Mouse (Mus musculus) megakaryocyte, adult 5-6 weeks (primary cell): Measurements from ENCODE around the gene Fzr1. TPM values are rescaled to one million over a fixed set of nuclear protein-coding genes. Genes with fewer than 3 reads are reported as not detected.
A peak's percentile ranks its signal among the peaks of the same experiment; 100 is the strongest.

Experiments used
- ATAC-seq: 2 replicates; pipeline ENCODE4 v1.8.0; 2016; ENCODE audit warnings: mild to moderate bottlenecking, inconsistent platforms; ENCODE audit not compliant: poor library complexity, severe bottlenecking
- total RNA-seq, 2 experiments: library from RNA; stranded (forward) in 1 of 2; stranded (reverse) in 1 of 2; fragments of 153-499, 151-499 nt in 1 of 2; fragments of 221-1000, 200-1000 nt in 1 of 2; gene quantifications; 2 replicates each; pipeline versions ENCODE4 v1.2.3 to v1.2.4; 2015 to 2017

Gene Fzr1
- total RNA-seq, 2 experiments from 2014 or later = 20.9 to 22.7 TPM

DNA sequence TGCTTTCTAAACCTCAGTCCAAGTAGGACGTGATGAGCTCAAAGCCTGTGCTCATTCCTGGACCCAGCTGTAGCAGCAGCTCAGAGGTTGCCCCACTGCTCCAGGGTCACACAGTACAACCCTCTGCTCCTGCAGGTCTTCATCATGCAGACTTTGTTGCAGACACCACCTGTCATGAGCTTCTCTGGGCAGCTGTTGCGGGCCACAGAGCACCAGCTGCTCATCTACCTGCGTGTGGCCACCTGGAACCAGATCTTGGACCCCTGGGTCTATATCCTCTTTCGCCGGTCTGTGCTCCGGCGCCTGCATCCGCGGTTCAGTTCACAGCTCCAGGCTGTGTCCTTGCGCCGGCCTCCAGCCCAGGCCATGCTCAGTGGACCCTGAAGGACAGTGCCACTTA, 44.0 kb downstream of the Fzr1 start:
- ATAC-seq = no peak

DNA sequence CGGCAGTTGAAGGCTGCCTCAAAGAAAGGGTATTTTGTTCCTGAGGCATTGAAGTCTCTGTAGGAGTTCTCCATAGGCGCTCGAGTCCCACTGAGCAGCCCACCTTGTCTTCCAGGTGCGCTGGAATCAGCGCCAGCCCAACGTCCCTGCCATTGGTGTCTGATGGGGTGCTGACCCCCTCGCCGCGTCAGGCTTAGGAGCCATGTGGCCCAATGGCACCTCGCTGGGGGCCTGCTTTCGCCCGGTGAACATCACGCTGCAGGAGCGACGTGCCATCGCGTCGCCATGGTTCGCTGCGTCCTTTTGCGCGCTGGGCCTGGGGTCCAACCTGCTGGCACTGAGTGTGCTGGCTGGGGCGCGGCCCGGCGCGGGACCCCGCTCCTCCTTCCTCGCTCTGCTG, 46.0 kb downstream of the Fzr1 start:
- no peak for ATAC-seq

DNA sequence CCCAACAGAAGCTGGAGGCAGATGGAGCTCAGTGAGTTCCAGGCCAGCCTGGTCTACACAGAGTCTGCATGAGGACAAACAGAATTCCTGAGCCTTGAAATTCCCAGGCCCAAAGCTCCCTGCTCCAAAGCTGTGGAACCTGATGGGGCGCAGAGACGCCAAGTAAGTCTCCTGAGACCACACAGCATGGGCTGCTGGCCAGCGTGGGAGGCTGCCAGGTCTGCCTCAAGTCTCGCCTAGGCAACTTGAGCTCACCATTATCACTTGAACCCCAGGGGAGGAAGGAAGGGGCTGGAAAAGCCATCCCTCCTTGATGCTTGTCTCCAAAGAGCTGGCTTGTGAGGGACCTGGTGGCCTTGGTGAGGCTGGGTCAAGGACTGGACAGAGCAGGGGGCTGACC, 48.3 kb downstream of the Fzr1 start:
- no peak for ATAC-seq

DNA sequence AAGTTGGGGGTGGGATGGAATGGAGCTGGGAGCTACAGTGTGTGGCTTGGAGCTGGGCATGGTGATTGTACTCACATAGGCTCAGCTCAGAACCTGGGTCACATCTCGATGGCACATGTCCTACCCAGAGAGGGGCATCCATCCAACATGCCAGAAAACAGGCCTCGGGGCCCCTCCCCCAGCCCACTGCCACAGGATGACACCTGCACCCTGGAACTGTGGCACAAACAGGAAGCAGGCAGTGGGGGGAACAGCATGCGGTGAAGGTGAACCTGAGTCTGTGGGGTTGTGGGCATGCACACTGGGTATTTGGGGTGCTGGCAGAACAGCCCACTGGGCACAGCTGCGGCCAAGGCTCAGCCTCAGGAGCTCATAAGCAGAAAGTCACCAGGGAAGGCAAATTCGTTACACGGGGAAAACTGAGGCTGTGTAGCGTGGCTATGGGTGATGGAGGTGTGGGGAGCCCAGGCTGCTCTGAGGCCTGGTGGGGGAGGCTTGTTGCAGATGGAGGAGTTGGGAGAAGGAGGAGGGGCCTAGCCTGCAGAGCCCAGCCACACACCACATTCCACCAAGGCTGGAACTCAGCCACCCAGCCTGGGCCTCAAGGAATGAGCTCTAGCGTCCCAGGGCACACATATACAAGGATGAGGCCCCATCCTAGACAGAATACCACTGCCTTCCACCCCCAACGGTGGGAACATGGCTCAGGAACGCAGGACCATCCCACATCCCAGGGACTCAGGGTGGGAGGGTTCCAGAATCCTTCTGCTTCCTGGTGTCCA, 48.9 kb downstream of the Fzr1 start:
- ATAC-seq = peak; percentile 53; the same call in 1 of the 2 replicates

DNA sequence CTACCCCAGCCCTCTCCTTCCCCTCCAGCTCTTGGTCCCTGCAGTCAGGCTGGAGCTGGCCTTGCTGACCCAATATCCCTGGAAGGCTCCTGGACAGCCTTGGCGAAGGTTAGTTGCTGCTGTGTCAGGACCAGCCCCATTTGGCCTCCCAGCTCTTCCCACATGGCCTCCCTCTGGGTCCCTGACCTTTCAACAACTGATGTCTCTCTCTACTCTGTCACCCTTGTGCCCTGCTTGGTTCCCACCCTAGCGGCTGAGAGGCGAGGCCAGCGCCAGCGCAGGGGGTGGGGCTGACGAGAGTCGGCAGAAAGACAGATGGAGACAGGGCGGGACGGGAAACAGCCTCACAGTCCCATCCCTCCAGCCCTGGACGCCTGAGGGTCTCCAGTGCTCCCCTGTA, 49.9 kb downstream of the Fzr1 start, which contains the start of gene Tbxa2r:
TSS of gene Tbxa2r (plus strand) at position 346 of the 400 bp plus-strand sequence.
- 0 out of 2 replicates have a peak, but pooled peaks have one; percentile 34 for ATAC-seq

DNA sequence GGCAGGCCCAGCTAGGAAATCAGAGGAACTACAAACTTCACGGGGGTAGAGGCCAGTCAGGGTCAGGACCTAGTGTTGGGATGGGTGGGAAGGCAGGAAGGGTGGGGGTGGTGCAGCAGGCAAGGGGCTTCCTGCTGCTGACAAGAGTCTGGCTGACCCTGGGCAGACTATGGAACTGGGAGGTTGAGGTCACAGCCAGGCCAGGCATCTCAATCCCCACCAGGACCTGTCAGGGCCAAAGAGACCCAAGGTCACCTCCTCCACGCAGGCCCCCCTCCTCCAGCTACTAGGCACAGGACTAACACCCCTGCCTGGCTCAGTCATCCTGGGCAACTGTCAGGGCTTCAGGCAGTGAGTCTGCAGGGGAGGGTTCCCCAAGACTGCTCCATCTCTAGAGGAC, 50.4 kb downstream of the Fzr1 start:
- ATAC-seq = no peak

DNA sequence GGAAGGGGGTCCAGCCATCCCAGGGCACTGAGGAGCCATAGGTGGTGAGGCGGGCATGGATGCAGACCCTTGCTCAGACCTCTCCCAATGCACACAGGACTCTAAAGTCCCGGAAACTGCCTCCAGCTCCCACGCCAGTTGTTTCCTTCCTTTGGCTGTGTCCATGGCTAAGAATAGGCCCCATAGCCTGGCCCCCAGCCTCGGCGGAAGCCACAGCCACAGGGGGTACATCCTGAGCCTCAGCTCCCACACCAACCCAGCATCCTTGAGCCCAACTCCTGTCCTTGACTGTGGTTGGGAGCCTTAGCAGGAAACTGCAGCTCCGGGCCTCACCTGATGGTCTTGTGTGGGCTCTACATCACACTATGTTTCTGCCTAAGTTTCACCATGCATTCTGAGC, 51.5 kb downstream of the Fzr1 start:
- no peak for ATAC-seq

DNA sequence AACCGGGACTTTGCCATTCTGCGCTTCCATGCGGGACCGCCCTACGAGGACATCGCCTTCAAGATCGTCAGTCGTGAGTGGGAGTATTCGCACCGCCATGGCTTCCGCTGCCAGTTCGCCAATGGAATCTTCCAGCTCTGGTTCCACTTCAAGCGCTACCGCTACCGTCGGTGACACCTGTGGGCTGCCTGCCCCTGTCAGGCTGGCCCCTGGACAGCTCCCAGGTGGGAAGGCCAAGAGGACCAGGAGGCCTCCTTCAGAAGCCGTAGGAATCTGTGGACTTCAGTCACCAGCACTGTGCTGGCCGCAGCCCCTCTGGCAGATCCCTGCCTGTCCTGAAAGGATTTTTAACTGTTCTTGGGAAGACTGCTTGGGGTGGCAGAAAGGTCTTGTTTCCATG, 52.5 kb downstream of the Fzr1 start:
- no peak for ATAC-seq

DNA sequence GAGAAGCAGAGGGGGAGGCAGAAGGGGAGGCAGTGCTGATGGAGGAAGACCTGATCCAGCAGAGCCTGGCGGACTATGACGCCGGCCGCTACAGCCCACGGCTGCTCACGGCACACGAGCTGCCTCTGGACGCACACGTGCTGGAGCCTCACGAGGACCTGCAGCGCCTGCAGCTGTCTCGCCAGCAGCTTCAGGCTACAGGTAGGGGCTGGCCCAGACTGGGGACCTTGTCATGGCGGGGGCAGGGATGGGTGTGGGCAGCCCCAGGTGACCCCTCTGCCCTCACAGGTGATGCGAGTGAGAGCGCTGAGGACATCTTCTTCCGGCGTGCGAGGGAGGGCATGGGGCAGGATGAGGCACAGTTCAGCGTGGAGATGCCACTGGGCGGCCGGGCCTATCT, 53.1 kb downstream of the Fzr1 start:
- ATAC-seq = no peak

DNA sequence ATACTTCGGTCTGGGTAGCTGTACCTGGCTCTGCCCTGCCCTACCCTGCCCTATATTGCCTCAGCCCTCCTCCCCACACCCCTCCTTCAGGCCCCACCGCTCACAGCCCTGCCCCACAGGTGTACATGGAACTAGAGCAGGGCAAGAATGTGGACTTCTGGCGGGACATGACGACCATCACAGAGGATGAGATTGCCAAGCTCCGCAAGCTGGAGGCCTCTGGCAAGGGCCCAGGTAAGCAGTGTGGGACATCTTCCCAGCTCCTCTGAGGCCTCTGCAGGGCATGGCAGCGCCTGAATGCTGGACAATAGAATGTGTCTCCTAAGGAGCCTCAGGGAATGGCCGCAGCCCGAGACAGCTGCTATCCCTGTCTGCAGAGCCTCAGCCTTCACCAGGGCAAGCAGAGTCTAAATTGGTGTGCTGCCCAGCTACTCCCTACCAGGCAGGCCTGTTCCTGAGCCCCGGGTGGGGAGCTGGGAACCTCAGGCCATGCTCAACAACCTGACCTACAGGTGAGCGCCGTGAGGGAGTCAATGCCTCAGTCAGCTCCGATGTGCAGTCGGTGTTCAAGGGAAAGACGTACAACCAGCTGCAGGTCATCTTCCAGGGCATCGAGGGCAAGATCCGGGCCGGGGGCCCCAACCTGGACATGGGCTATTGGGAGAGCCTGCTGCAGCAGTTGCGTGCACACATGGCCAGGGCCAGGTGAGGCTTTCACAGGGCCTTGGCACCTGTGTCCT, 54.4 kb downstream of the Fzr1 start:
- no peak for ATAC-seq

DNA sequence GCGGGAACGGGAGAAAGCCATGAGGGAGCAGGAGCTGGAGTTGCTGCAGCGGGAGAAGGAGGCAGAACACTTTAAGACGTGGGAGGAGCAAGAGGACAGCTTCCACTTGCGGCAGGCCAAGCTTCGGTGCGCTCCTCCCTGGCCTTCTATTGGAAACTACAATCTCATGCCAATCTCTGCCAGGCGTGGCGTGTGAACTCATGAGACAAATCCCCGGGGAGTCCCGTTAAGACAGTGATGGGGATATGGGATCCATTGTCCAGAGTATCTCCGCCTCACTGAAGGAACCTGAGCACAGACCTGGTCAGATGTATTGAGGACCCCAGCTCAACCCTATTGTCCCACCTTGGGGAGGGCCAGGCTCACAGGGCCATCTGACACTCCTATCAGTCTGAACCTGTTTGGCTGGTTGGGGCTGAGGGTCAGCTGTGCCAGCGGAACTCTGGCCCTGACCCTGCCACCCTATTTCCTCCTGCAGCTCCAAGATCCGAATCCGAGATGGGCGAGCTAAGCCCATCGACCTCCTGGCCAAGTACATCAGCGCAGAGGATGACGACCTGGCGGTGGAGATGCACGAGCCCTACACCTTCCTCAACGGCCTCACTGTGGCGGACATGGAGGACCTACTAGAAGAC, 55.1 kb downstream of the Fzr1 start:
- no peak for ATAC-seq

DNA sequence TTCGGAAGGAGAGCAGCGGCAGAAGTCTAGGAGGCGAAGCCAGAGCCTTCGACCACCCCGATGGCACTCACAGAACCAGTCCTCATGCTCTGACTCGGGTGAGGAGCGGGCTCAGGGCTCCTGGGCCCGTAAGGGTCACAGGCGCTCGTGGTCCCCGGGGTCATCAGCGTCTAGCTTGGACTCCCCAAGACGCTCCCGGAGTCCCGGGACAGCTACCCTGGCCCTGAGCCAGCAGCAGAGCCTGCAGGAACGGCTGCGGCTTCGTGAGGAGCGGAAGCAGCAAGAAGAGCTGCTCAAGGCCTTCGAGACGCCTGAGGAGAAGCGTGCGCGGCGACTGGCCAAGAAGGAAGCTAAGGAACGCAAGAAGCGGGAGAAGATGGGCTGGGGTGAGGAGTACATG, 55.9 kb downstream of the Fzr1 start:
- no peak for ATAC-seq

DNA sequence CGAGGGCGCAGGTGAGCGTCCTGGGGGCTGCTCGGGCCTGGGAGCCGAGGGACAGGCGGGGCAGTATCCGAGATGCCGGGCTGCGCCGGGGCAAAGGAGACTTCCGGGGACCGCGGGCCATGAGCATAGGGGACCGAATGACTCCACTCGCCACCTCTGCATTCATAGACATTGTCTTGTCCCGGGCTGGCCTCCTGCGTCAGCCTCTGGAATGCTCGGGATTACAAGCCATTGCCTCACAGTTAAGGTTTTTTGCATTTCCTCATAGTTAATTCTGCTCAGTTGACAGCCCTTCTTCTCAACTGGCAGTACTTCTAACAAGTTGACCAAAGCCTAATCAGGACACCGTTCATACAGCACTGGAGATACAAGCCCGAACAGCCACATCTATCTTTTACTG, 56.9 kb downstream of the Fzr1 start:
- no peak for ATAC-seq

DNA sequence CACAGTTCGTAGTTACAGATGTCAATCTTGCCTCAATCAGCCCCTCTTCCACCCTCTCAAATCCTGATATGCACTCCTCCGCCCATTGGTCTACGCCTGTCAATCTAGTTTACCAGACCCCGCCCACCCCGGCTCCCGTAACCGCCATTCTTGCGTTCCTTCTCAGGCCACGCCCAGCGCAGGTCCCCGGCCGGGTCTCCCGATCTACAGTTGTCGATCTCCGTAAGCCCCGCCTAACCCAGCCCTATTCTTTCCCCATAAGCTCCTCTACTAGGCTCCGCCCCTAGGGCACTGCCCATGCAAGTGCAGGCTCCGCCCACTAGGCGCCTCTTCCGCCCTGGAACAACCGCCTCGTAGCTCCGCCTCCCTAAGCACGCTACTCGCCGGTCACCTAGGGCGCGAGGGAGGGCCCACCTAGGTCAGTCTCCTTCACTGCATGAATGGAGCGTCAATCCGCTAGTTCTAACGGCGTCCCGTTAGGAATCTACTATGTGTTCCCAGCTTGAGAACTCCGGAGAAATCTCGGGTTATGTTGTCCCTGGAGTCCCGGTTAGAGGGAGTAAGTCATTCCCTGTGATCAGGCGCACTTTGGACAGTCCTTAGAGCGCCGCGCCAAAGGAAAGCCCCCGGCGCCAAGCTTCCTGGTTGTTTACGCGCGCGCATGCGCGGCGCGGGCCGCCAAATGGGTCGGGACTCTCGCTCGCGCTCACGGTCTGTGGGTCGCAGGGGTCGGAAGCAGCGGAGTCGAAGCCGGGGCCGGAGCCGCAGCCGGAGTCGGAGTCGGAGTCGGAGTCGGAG, 57.6 kb downstream of the Fzr1 start, which contains the start of gene Cactin:
TSS of gene Cactin (plus strand) at position 554 of the 798 bp plus-strand sequence.
- peak; percentile 83 for ATAC-seq

DNA sequence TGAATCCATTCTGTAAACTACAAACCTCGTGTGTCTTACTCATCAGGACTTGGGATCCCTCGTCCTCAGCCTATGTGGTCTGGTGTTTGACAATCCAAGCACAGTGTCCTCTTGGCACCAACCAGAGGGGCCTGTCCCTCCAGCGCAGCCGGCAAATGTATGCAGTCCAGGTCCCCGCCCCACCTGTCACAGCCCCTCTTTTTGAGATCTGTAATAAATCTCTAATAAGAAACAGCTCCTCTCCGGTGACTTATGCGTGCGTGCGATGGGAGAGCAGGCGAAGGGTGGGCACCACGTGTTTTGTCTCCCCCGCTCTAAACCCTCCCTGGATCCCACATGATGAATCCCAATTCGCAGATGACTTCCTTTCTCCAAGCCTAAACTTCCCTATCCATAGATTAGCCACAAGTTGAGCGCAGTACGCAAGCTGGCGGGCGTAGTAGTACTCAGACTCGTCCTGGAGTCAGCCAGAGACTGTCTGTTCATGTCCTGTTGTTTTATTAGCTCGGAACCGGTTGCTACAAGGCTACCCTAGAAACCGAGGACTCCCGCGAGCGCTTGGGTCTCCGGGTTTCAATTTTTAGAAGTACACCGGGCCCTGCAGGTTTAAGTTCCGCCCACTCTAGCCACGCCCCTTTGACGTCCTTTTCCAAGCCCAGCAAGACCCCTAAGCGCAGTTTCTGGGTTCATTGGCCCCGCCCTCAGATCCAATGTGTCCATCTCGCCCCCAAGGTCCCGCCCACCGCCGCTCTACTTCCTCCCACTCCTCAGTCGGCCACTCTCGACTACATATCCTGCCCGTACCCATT, 58.4 kb downstream of the Fzr1 start:
- ATAC-seq = no peak

DNA sequence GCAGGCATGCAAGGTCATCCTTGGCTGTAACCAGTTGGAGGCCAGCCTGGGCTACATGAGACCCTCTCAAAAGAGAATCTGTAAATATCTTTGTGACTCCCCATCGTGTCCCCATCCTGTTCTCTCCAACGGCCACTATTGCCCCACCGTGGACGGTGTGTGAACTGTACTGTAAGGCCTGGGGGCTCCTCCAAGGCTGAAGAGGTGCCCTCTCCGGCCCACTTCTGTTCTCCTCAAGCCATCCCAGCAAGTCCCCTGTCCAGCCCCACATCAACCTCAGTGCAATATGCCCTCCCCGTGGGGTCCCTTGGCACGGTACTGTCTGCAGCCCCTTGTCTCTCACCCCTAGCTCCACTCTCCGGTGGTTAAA, 59.0 kb downstream of the Fzr1 start:
- ATAC-seq = no peak

DNA sequence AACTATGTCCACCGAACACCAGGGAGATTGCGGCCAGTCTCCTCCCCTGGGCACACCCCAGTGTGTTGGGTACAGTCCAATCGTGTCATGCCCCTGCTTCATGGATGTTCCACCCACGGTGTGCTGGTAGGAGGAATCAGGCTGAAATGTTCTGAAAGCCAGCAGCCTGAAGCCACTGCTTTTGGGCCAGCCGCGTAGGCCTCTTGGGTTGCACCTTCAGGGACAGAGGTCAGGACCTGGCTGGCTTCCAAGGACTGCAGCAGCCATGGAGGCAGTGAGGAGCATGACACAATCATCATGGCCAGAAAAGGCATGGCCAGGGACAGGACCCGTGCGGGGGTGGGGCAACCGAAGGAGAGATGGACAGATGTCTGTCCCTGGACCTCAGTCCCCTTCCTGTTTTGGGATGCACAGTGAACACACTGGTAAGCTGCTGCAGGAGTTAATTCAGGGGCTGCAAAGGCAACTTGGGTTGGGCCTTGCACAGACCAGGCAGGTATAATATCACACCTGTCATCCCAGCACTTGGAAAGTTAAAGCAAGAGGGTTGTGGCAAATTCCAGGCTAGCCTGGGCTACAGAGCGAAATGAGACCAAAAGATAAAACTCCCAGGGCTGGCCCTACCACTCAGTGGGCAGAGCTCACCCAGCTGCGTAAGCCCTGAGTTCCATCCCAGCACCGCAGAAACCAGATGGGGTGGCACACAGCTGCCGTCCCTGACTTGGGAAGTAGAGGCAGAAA, 59.6 kb downstream of the Fzr1 start:
- ATAC-seq = no peak

DNA sequence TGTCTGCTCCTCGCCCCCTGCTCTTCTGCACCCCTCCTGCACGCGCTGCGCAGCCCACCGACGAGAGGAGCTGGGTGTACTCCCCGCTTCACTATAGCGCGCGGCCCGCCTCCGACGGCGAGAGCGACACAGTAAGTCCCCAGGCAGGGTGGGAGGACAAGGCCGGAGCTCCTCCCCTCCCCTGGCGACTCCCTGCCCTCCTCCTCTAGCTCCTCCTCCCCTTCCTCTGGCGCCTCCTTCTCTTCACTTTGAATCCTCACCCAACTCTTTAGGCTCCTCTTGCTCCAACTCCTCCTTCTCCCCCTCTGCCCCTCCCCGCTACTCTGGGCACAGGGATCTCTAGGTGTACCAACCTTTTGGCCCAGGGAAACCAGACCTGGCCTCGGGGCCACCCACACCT, 61.0 kb downstream of the Fzr1 start:
- ATAC-seq = no peak

DNA sequence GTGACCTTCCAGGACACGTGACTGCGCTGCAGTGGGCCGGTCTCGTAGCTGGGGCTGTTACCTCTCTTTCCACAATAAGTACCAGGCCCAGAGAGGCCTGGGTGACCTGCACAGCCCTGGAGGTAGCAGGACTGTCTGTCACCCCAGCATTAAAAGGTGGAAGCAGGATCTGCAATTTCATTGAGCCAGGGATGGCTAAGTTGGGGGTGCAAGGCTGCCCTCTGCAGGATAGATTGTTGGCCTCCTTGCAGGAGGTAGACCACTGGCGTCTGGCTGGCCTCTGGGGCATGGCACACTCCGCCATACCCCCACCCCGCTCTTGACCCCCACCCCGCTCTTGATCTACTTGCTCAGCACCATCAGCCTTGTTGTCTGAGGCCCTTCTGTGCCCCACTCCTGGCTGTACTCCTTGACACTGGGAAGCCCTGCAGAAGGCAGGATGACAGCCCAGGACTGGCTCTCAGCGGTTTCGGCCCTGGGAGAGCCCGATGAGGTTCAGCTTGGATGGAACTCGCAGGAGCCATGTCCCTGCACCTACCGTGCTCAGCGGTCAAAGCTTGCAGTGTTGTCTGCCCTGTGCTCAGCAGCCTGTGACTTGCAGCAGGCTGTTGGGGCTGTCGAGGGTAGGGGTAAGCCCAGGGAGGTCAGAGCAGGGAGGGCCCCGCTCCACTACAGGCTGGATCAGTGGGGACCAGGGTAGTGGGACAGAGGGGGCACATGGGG, 61.8 kb downstream of the Fzr1 start:
- ATAC-seq = no peak
